Mouse (Mus musculus) lung, adult 2 months (tissue): ENCODE results near the gene Gria1. TPM values are rescaled to one million over a fixed set of nuclear protein-coding genes. Genes with fewer than 3 reads are reported as not detected.

Source experiments
- DNase-seq: peaks from one replicate; pipeline ENCODE4 v3.0.0; 2022
- H3K4me1 ChIP-seq: fragments of 200-500 bp; 2 replicates; pipeline ENCODE4 v1.6.1; 2011; ENCODE audit warnings: low read length; ENCODE audit not compliant: control insufficient read depth, insufficient read depth
- H3K4me3 ChIP-seq: fragments of 200-500 bp; replicated peaks from 2 replicates; pipeline ENCODE3; 2011; ENCODE audit warnings: low read depth, mild to moderate bottlenecking, control low read depth, low read length; ENCODE audit errors: extremely low read depth
- CTCF ChIP-seq: fragments of 200-500 bp; IDR thresholded peaks from 2 replicates; pipeline ENCODE4 v1.5.1; 2011; ENCODE audit warnings: mild to moderate bottlenecking, low read length, control low read depth; ENCODE audit not compliant: insufficient read depth
- POLR2A ChIP-seq: fragments of 200-500 bp; IDR thresholded peaks from 2 replicates; pipeline ENCODE4 v1.6.1; 2011; ENCODE audit warnings: low read depth, mild to moderate bottlenecking, control low read depth, low read length, borderline replicate concordance; ENCODE audit errors: extremely low read depth
- WGBS: fragments of 180-500 bp; shearing (Covaris S2); methylation state at CpG from one replicate; pipeline ENCODE4 v1.1.7; 2018; 5-methylcytosine and 5-hydroxymethylcytosine counted together
- polyA plus RNA-seq: library from polyadenylated mRNA; depleted of rRNA; stranded (reverse); fragments of >200 nt; gene quantifications from 2 replicates; pipeline ENCODE4 v1.2.3, GENCODE M21; 2012; rRNA removed

Gene Gria1
- polyA plus RNA-seq: 3.6 and 5.7 TPM in 2 replicates

DNA sequence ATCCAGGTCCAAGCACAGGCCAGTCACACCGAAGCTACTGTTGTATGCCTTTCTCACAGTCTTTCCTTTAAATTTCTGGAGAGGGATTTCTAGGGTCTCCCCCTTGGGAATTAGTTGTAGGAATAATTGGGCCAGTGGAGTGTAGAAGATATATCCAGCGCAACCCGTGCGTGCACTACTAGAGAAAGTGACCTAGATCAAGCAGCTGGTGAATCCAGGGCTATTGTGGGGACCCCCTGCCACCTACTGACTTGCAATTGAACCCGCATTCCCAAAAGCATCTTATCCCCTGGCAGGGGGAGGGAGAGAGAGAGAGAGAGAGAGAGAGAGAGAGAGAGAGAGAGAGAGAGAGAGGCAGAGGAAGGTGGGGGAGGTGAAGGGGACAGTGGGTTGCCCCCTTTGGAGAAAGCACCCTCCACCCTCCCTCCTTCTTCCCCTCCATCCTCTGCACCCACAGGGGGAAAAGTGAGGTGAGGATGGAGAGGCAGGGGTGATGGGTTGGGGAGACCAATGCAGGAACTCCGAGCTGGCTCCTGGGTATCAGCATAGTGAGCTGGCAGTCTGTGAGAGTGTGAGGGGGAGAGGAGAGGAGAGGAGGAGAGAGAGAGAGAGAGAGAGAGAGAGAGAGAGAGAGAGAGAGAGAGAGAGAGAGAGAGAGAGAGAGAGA lies at the start of gene Gria1:
Gria1 (plus strand) TSS at position 364 of the 667 bp plus-strand sequence.
- Histone ChIP-seq H3K4me3 (peak within 1 kb of the TSS; percentile 46), H3K4me1 (no peaks in the 10 kb centered on the region)
- DNase-seq: no peak
- 51% methylated on average over 6 of the region's 6 CpGs for WGBS
- TF ChIP-seq POLR2A (no peak), CTCF (no peak)

DNA sequence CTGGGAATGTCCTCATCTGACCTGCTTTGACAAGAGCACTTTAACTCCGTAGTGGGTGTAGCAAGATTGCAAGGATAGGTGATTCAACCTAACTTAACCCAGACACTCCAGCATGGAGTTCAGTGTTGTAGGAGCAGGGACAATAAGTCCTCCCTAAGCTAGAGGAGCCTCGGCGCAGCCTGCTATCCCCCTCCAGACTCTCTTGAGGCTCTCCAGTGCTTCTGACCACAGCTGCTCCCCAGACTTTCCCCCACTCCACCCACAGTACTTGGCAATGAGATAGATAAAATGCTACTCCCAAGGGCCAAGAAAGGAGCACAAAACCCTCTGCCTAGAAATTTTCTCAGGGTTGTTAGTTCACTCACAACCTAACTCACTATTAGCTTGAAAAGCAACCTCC lies 49.4 kb upstream of the Gria1 start:
- no peak for TF ChIP-seq POLR2A
- TF ChIP-seq CTCF: no peak
- 90% methylated on average over 3 of the region's 3 CpGs for WGBS
- no peak overlapping the region for H3K4me3 ChIP-seq
- DNase-seq: no peak
- no peaks in the 10 kb centered on the region for H3K4me1 ChIP-seq

- WGBS: 43% methylated on average over 1 of the region's 1 CpGs
- no peak for DNase-seq
- Histone ChIP-seq H3K4me1 (no peaks in the 10 kb centered on the region), H3K4me3 (no peak overlapping the region)
- no peak for TF ChIP-seq CTCF
- TF ChIP-seq POLR2A: no peak
Measured at GRCm38 (mm10) chr11:56972814-56973213, 38.4 kb upstream of the Gria1 start.

DNA sequence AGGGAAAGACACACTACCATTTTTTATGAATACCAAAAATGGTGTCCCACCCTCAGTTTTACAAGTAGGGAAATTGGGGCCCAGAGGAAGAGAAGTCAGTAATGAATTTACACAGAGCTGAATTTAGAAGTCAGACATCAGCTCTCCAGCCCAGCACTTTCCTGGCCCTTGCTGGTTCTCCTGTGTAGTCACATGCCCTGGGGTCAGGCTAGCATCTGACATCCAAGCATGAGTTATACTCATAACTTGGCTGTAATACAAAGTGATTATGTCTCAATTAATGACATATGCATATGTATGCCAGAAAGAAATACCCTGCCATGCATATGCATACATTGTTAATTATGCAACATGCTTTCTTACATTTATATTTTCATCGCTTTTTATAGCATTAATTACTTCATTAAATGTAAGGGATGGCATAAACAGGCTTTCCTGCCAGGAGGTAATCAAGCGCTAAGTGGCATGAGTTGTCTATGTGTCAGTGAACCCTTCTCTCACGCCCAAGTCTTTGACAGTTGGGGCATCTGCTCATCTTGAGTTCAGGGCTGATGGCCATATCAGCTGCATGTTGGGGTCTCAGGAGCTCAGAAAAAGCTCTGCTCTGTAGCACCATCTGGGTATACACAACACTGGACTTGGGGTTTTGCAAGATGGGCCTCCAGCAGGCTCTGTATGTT lies 26.7 kb upstream of the Gria1 start:
- TF ChIP-seq CTCF: no peak
- TF ChIP-seq POLR2A: no peak
- no peak for DNase-seq
- 92% methylated on average over 3 of the region's 3 CpGs for WGBS
- no peak overlapping the region for H3K4me3 ChIP-seq
- H3K4me1 ChIP-seq: no peaks in the 10 kb centered on the region

DNA sequence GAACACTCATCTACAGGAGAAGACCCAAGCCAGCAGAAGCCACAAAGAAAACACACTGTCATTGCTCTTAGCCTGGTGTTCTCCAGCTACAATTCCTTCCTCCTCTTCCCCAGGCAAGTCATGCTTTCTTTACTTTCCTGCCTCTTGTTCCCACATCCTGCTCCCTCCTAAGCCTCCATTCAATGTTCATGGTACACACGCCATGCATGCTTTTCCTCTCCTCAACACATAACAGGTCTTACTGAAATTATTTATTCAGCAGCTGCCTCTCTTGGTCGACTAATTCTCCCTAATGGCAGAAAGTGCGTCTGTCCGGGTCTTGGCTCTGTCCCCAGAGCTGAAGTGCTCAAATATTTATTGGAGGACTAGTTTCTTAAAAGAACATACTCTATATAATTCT lies 25.7 kb upstream of the Gria1 start:
- no peak for DNase-seq
- WGBS: 45% methylated on average over 4 of the region's 4 CpGs
- H3K4me3 ChIP-seq: no peak overlapping the region
- no peak for TF ChIP-seq CTCF
- TF ChIP-seq POLR2A: no peak
- H3K4me1 ChIP-seq: no peaks in the 10 kb centered on the region

- 36% methylated on average over 3 of the region's 3 CpGs for WGBS
- TF ChIP-seq CTCF (no peak), POLR2A (no peak)
- no peak for DNase-seq
- Histone ChIP-seq H3K4me1 (no peaks in the 10 kb centered on the region), H3K4me3 (no peak overlapping the region)
Measured at GRCm38 (mm10) chr11:56999601-57000001, 11.6 kb upstream of the Gria1 start.

- TF ChIP-seq POLR2A (no peak), CTCF (no peak)
- H3K4me3 ChIP-seq: no peak overlapping the region
- no peaks in the 10 kb centered on the region for H3K4me1 ChIP-seq
- DNase-seq: no peak
- WGBS: 36% methylated on average over 3 of the region's 3 CpGs
Measured at GRCm38 (mm10) chr11:57004611-57005010, 6.6 kb upstream of the Gria1 start.

GRCm38 (mm10) chr11:57005341-57005740 lies 5.8 kb upstream of the Gria1 start:
- WGBS: 64% methylated on average over 7 of the region's 7 CpGs
- TF ChIP-seq CTCF: no peak
- no peak for TF ChIP-seq POLR2A

GRCm38 (mm10) chr11:57007790-57008189 lies 3.4 kb upstream of the Gria1 start:
- TF ChIP-seq CTCF (no peak), POLR2A (no peak)
- no peaks in the 10 kb centered on the region for H3K4me1 ChIP-seq
- no peak for DNase-seq
- H3K4me3 ChIP-seq: no peak overlapping the region
- 63% methylated on average over 4 of the region's 4 CpGs for WGBS

More at GRCm38 (mm10) chr11:57005341-57005740, 5.8 kb upstream of the Gria1 start:
- Histone ChIP-seq H3K4me1 (no peaks in the 10 kb centered on the region), H3K4me3 (no peak overlapping the region)
- no peak for DNase-seq

GRCm38 (mm10) chr11:57010611-57011010 lies 576 bp upstream of the Gria1 start:
- DNase-seq: no peak
- no peaks in the 10 kb centered on the region for H3K4me1 ChIP-seq
- TF ChIP-seq CTCF (no peak), POLR2A (no peak)
- WGBS: 83% methylated on average over 6 of the region's 6 CpGs
- H3K4me3 ChIP-seq: no peak overlapping the region

DNA sequence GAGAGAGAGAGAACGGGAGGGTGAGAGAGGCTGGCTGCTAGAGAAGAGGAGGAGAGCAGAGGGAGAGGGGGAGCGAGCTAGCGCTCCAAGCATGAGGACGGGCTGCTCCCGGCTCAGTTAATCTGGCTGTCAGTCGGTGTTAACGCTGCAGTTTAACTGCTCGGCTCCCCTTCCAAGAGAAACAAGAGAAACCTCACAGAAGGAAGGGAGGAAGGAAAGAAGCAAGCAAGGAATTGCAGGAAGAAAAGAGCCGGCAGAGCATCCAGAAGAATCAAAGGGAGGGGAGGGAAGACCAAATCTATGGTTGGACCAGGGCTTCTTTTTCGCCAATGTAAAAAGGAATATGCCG lies 478 bp downstream of the Gria1 start:
- Histone ChIP-seq H3K4me1 (no peaks in the 10 kb centered on the region), H3K4me3 (no peak overlapping the region)
- no peak for DNase-seq
- TF ChIP-seq POLR2A: no peak
- no peak for TF ChIP-seq CTCF
- 7% methylated on average over 11 of the region's 11 CpGs for WGBS
